Mouse (Mus musculus) midbrain, embryonic 12.5 days (tissue): ENCODE measurements around the gene Mccc1. TPM values are rescaled to one million over a fixed set of nuclear protein-coding genes. Genes with fewer than 3 reads are reported as not detected.

Experiments used
- ATAC-seq: fragments of 200-750 bp; cut with Nextera tagmentation; 2 replicates; pipeline ENCODE4 v1.8.0; 2017; ENCODE audit warnings: low read depth, moderate TSS enrichment, moderate library complexity; ENCODE audit not compliant: low FRiP score
- H3K27ac ChIP-seq: fragments of 300-500 bp; sonication (generic); replicated peaks from 2 replicates; pipeline ENCODE4 v1.5.1; 2016; ENCODE audit warnings: mild to moderate bottlenecking
- H3K27me3 ChIP-seq: fragments of 300-500 bp; sonication (generic); 2 replicates; pipeline ENCODE4 v1.6.1; 2016; ENCODE audit warnings: mild to moderate bottlenecking
- H3K36me3 ChIP-seq: fragments of 300-500 bp; sonication (generic); 2 replicates; pipeline ENCODE4 v1.6.1; 2016
- H3K4me1 ChIP-seq: fragments of 300-500 bp; sonication (generic); 2 replicates; pipeline ENCODE4 v1.6.1; 2016
- H3K4me2 ChIP-seq: fragments of 300-500 bp; sonication (generic); replicated peaks from 2 replicates; pipeline ENCODE4 v1.6.1; 2016; ENCODE audit warnings: mild to moderate bottlenecking, moderate library complexity
- H3K4me3 ChIP-seq: fragments of 300-500 bp; sonication (generic); 2 replicates; pipeline ENCODE4 v1.5.1; 2016; ENCODE audit warnings: mild to moderate bottlenecking
- H3K9ac ChIP-seq: fragments of 300-500 bp; sonication (generic); replicated peaks from 2 replicates; pipeline ENCODE4 v1.6.1; 2016; ENCODE audit warnings: mild to moderate bottlenecking, moderate library complexity
- H3K9me3 ChIP-seq: fragments of 300-500 bp; sonication (generic); 2 replicates; pipeline ENCODE4 v1.6.1; 2016; ENCODE audit warnings: mild to moderate bottlenecking
- WGBS: fragments of 180-500 bp; shearing (Covaris S2); methylation state at CpG from one replicate; pipeline ENCODE4 v1.1.7; 2016; 5-methylcytosine and 5-hydroxymethylcytosine counted together
- polyA plus RNA-seq: library from polyadenylated mRNA; unstranded; fragments of >200 nt; fragmentation: Nextera tagmentation; extraction: Ambion mirVana; gene quantifications from 2 replicates; pipeline ENCODE4 v1.2.1, GENCODE M21; 2016

The Mccc1 gene
- polyA plus RNA-seq, 1 experiment from 2014 or later, result 37.7 TPM

- H3K4me2 ChIP-seq, result no peak overlapping the region
- H3K4me1 ChIP-seq, result no peaks in the 10 kb centered on the region
- peaks cover 39% of the 10 kb centered on the region for H3K36me3 ChIP-seq
- no peak overlapping the region for H3K27ac ChIP-seq
- H3K27me3 ChIP-seq, result no peaks in the 10 kb centered on the region
- no peak overlapping the region for H3K9ac ChIP-seq
- ATAC-seq, result no peak
- 91% methylated on average over 4 of the region's 4 CpGs for WGBS
- H3K9me3 ChIP-seq, result no peaks in the 10 kb centered on the region
- H3K4me3 ChIP-seq, result no peak overlapping the region
Measured at GRCm38 (mm10) chr3:35963401-35963800, 37.1 kb downstream of the Mccc1 start.

DNA sequence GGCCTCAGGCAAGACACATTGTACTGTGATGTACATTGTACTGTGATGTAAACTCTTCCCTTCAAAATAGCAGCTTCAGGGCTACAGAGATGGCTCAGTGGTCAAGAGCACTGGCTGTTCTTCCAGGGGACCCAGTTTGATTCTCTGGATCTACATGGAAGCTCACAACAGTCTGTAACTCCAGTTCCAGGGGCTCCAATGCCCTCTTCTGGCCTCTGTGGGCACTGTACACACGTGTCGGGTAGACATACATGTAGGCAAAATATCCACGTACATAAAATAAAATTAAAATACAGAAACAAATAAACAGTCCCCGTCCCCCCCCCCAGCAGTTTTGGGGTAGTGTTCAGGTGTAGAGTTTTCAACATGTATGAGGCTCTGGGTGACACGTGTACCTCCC, 37.5 kb downstream of the Mccc1 start:
- Histone ChIP-seq H3K4me2 (no peak overlapping the region), H3K36me3 (peaks cover 35% of the 10 kb centered on the region), H3K9me3 (no peaks in the 10 kb centered on the region), H3K4me3 (no peak overlapping the region), H3K9ac (no peak overlapping the region), H3K27me3 (no peaks in the 10 kb centered on the region), H3K27ac (no peak overlapping the region), H3K4me1 (no peaks in the 10 kb centered on the region)
- ATAC-seq, result no peak
- 89% methylated on average over 5 of the region's 5 CpGs for WGBS

- ATAC-seq, result no peak
- Histone ChIP-seq H3K27ac (no peak overlapping the region), H3K4me1 (no peaks in the 10 kb centered on the region), H3K9me3 (no peaks in the 10 kb centered on the region), H3K9ac (no peak overlapping the region), H3K36me3 (peaks cover 9% of the 10 kb centered on the region), H3K4me2 (no peak overlapping the region), H3K27me3 (no peaks in the 10 kb centered on the region), H3K4me3 (no peak overlapping the region)
- WGBS, result 86% methylated on average over 3 of the region's 3 CpGs
Measured at GRCm38 (mm10) chr3:35957230-35957629, 43.2 kb downstream of the Mccc1 start.

- H3K4me3 ChIP-seq, result no peak overlapping the region
- ATAC-seq, result no peak
- H3K4me2 ChIP-seq, result no peak overlapping the region
- no peak overlapping the region for H3K9ac ChIP-seq
- H3K27me3 ChIP-seq, result no peaks in the 10 kb centered on the region
- no peak overlapping the region for H3K27ac ChIP-seq
- no peaks in the 10 kb centered on the region for H3K9me3 ChIP-seq
- WGBS, result 91% methylated on average over 11 of the region's 11 CpGs
- no peaks in the 10 kb centered on the region for H3K4me1 ChIP-seq
- peaks cover 9% of the 10 kb centered on the region for H3K36me3 ChIP-seq
Measured at GRCm38 (mm10) chr3:35954901-35955575, 45.4 kb downstream of the Mccc1 start.

DNA sequence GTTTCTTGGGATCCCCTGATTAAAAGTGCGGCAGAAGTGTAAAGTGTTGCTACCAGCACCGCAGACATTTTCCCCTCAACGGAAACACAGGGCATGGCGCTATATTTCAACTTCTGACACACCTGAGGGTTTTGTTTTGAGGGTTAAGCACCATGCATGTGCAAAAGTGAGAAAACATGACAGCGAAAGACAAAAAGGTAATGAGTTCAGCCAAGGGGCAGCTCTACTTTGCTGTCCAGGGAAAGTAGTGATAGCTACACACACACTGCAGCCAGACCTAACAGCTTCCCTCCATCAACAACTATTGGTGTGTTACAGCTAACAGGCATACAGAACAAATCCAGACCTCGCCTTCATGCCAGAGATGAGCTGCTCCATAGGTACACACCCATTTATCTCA, 46.7 kb downstream of the Mccc1 start:
- no peak overlapping the region for H3K4me3 ChIP-seq
- no peaks in the 10 kb centered on the region for H3K9me3 ChIP-seq
- no peaks in the 10 kb centered on the region for H3K4me1 ChIP-seq
- no peak for ATAC-seq
- 0 out of 2 replicates have a peak, but pooled peaks cover 1% of the 10 kb centered on the region for H3K36me3 ChIP-seq
- WGBS, result 94% methylated on average over 6 of the region's 6 CpGs
- no peaks in the 10 kb centered on the region for H3K27me3 ChIP-seq
- no peak overlapping the region for H3K9ac ChIP-seq
- H3K27ac ChIP-seq, result no peak overlapping the region
- no peak overlapping the region for H3K4me2 ChIP-seq

DNA sequence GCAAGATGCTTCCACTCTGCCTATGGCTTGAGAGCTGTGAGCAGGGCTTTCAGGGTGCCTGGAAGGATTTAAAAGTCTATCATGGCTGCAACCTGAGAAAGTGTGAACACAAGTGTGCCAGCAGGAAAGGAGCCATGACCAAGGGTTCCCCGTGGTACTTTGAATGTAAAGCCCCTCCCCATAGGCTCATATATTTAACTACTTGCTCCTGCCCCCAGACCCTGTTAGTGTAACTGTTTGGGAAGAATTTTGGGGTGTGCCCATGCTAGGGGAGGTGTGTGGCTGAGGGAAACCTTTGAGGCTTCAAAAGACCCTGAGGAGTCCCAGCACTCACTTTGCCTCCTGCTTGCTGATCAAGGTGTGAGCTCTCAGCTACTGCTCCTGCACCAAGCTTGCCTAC, 47.3 kb downstream of the Mccc1 start:
- no peak overlapping the region for H3K4me3 ChIP-seq
- H3K4me2 ChIP-seq, result no peak overlapping the region
- H3K27ac ChIP-seq, result no peak overlapping the region
- H3K9me3 ChIP-seq, result no peaks in the 10 kb centered on the region
- H3K4me1 ChIP-seq, result no peaks in the 10 kb centered on the region
- H3K27me3 ChIP-seq, result no peaks in the 10 kb centered on the region
- H3K36me3 ChIP-seq, result no peaks in the 10 kb centered on the region
- H3K9ac ChIP-seq, result no peak overlapping the region
- no peak for ATAC-seq
- 74% methylated on average over 1 of the region's 1 CpGs for WGBS

- no peak for ATAC-seq
- Histone ChIP-seq H3K36me3 (no peaks in the 10 kb centered on the region), H3K4me1 (no peaks in the 10 kb centered on the region), H3K4me2 (no peak overlapping the region), H3K27me3 (no peaks in the 10 kb centered on the region), H3K4me3 (no peak overlapping the region), H3K9me3 (no peaks in the 10 kb centered on the region), H3K27ac (no peak overlapping the region), H3K9ac (no peak overlapping the region)
- 90% methylated on average over 7 of the region's 7 CpGs for WGBS
Measured at GRCm38 (mm10) chr3:35948197-35948596, 52.3 kb downstream of the Mccc1 start.

- Histone ChIP-seq H3K9me3 (no peaks in the 10 kb centered on the region), H3K27ac (no peak overlapping the region), H3K9ac (no peak overlapping the region), H3K36me3 (no peaks in the 10 kb centered on the region), H3K4me3 (no peak overlapping the region), H3K27me3 (no peaks in the 10 kb centered on the region), H3K4me1 (no peaks in the 10 kb centered on the region), H3K4me2 (no peak overlapping the region)
- no peak for ATAC-seq
- WGBS, result 90% methylated on average over 4 of the region's 4 CpGs
Measured at GRCm38 (mm10) chr3:35940520-35941135, 59.9 kb downstream of the Mccc1 start.

- Histone ChIP-seq H3K9ac (no peak overlapping the region), H3K9me3 (no peaks in the 10 kb centered on the region), H3K27me3 (no peaks in the 10 kb centered on the region), H3K4me1 (no peaks in the 10 kb centered on the region), H3K4me2 (no peak overlapping the region), H3K27ac (no peak overlapping the region), H3K4me3 (no peak overlapping the region), H3K36me3 (no peaks in the 10 kb centered on the region)
- 28% methylated on average over 2 of the region's 2 CpGs for WGBS
- no peak for ATAC-seq
Measured at GRCm38 (mm10) chr3:35940047-35940446, 60.4 kb downstream of the Mccc1 start.

- Histone ChIP-seq H3K36me3 (no peaks in the 10 kb centered on the region), H3K27ac (no peak within 1 kb of the TSS), H3K9me3 (no peaks in the 10 kb centered on the region), H3K4me1 (peaks cover 4% of the 10 kb centered on the region), H3K27me3 (no peaks in the 10 kb centered on the region), H3K4me3 (no peak within 1 kb of the TSS), H3K4me2 (no peak within 1 kb of the TSS), H3K9ac (no peak within 1 kb of the TSS)
- 94% methylated on average over 6 of the region's 6 CpGs for WGBS
- ATAC-seq, result no peak
Measured at GRCm38 (mm10) chr3:35937345-35937744, 63.1 kb downstream of the Mccc1 start, which contains the start of gene Dcun1d1. Gene Dcun1d1, minus strand, starts transcription at chr3:35937445.

DNA sequence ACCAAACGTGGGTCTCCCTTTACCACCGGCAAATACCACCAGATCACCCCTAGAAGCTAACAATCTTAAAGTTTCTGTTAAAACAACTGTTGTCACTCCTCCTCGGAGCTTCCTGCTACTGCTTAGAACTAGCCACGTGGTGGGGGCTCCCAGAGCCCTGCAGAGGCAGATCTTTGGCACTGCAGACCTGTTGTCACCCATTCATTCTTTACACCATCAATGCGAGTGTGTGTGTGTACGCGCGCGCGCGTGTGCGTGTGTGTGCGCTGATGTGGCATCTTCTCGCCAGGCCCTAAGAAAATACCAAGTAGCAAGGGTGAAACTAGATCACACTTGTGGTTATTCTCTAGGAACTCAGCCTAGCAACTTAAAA, 67.1 kb downstream of the Mccc1 start:
- Histone ChIP-seq H3K9ac (peak overlapping the region; percentile 99), H3K4me3 (peak overlapping the region; percentile 98), H3K27me3 (no peaks in the 10 kb centered on the region), H3K27ac (no peak overlapping the region), H3K4me1 (peaks cover 16% of the 10 kb centered on the region), H3K36me3 (no peaks in the 10 kb centered on the region), H3K9me3 (no peaks in the 10 kb centered on the region), H3K4me2 (peak overlapping the region; percentile 91)
- ATAC-seq, result peak; percentile 48; the same call in 1 of the 2 replicates
- 3% methylated on average over 14 of the region's 14 CpGs for WGBS

DNA sequence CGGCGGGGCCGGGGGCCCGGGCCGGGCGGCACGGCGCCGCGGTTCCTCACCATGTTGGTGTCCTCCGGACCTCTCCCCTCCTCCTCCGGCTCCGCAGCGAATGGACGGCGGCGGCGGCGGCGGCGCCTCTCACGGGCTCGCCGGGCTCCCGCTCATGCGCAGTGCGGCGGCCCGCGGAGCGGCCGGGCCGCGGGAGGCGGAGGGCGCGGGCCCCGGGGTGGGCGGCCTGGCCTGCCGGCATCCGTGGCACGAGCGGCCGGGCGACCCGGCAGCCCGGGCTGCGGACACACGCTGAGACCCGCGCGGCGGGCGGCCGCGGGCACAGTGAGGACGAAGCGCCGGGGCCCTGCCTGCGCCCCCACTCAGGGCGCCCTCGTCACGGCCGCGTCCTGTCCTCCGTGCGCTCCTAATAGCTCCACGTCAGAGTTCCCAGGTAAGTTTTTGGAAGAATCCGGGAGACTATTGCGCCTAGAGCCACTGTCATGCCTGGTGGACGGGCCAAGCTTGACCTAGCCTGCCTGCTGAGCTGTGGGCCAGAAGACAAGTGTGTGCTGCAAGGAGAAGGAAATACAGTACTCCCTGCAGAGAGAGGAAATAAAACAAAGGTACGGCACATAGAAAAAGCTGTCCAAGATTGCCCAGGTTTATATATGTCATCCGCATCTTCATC, 67.6 kb downstream of the Mccc1 start:
- Histone ChIP-seq H3K9ac (peak overlapping the region; percentile 99), H3K4me3 (peak overlapping the region; percentile 98), H3K36me3 (no peaks in the 10 kb centered on the region), H3K27me3 (no peaks in the 10 kb centered on the region), H3K27ac (peak overlapping the region; percentile 89), H3K4me1 (peaks cover 16% of the 10 kb centered on the region), H3K9me3 (no peaks in the 10 kb centered on the region), H3K4me2 (peak overlapping the region; percentile 91)
- WGBS, result under 1% methylated on average over 45 of the region's 73 CpGs
- ATAC-seq, result peak; percentile 94
